Mouse (Mus musculus) large intestine, adult 2 months (tissue): ENCODE results near the gene Snx3. TPM values are rescaled to one million over a fixed set of nuclear protein-coding genes. Genes with fewer than 3 reads are reported as not detected.

Experiments
- polyA plus RNA-seq: library from polyadenylated mRNA; depleted of rRNA; stranded (reverse); fragments of >200 nt; gene quantifications from 2 replicates; pipeline ENCODE4 v1.2.3, GENCODE M21; 2012; rRNA removed

Snx3 gene
- polyA plus RNA-seq, 1 experiment = 264 TPM

Other genes starting within 250 kb of the Snx3 start
- gene Foxo3, start 225.3 kb upstream of the Snx3 start, polyA plus RNA-seq = 13.4 and 20.5 TPM in 2 replicates
- gene Afg1l, start 23.5 kb upstream of the Snx3 start, polyA plus RNA-seq = 6.7 and 7.3 TPM in 2 replicates
- not detected in 2 replicates for gene Nr2e1, start 81.6 kb downstream of the Snx3 start, polyA plus RNA-seq
- gene Ostm1, start 81.8 kb downstream of the Snx3 start, polyA plus RNA-seq = 8.3 and 11.7 TPM in 2 replicates